Mouse (Mus musculus): ENCODE measurements at regions not wholly inside any gene's neighbourhood (a gene's known extent, or its start where the extent isn't known, plus 50 kb on each side); places are given as distances from the start of the nearest gene placed in this dataset.

DNA sequence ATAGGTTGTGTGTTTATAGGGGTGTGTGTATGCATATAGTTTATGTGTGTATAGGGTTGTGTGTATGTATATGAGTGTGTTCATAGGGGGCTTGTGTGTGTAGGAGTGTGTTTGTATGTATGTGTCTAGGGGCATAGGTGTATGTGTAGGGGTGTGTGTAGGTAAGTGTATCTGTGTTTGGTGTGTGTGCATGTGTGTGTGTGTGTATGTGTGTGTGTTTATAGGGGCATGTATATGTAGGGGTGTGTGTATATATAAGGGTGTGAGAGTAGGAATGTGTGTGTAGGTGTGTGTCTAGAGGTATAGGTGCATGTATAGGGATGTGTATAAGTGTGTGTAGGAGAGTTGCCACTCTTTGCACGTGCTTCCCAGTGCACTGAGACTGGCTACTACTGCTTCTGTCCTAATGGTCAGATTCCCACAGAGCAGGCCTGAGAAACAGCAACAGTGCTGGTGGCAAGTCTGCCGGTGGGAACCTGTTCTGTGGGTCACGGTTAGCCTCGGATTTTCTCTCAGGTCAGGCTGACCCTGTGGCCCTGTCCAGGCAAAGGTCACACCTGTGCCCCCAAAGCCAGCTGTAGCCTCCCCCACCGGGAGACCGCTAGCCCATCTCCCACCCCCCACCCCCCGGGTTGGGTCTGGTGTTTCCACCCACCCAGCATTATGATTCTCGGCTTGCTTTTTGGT, 90.5 kb upstream of the Itga6 start:
- TF ChIP-seq CTCF (IDR thresholded peaks at IDR 0.05; ENCODE audit: control insufficient read depth, insufficient read depth, low read length) (no peak), POLR2A (IDR thresholded peaks at IDR 0.05; ENCODE audit: borderline replicate concordance, control insufficient read depth, low read depth, low read length) (no peak)
